Mouse (Mus musculus) liver, embryonic 16.5 days (tissue): ENCODE measurements around the gene Cblb. TPM values are rescaled to one million over a fixed set of nuclear protein-coding genes. Genes with fewer than 3 reads are reported as not detected.

ENCODE experiments used
- ATAC-seq: fragments of 200-750 bp; cut with Nextera tagmentation; 2 replicates; pipeline ENCODE4 v1.8.0; 2017; ENCODE audit warnings: low read depth, mild to moderate bottlenecking, moderate number of reproducible peaks, moderate library complexity
- H3K27ac ChIP-seq: fragments of 300-500 bp; sonication (generic); 2 replicates; pipeline ENCODE4 v1.5.1; 2014; ENCODE audit warnings: mild to moderate bottlenecking, low read length
- H3K27me3 ChIP-seq: fragments of 300-500 bp; sonication (generic); 2 replicates; pipeline ENCODE4 v1.6.1; 2014; ENCODE audit warnings: low read depth, low read length, mixed read lengths; ENCODE audit not compliant: control insufficient read depth, insufficient read depth
- H3K36me3 ChIP-seq: fragments of 300-500 bp; sonication (generic); 2 replicates; pipeline ENCODE4 v1.6.1; 2014; ENCODE audit warnings: mild to moderate bottlenecking; ENCODE audit not compliant: control insufficient read depth, insufficient read depth
- H3K4me1 ChIP-seq: fragments of 300-500 bp; sonication (generic); 2 replicates; pipeline ENCODE4 v1.6.1; 2014; ENCODE audit warnings: low read depth, low read length, mixed read lengths; ENCODE audit not compliant: control insufficient read depth
- H3K4me2 ChIP-seq: fragments of 300-500 bp; sonication (generic); 2 replicates; pipeline ENCODE4 v1.6.1; 2014; ENCODE audit warnings: low read depth, low read length, mixed read lengths
- H3K4me3 ChIP-seq: fragments of 300-500 bp; sonication (generic); 2 replicates; pipeline ENCODE4 v1.5.1; 2014; ENCODE audit warnings: low read depth, mild to moderate bottlenecking, low read length
- H3K9ac ChIP-seq: fragments of 300-500 bp; sonication (generic); 2 replicates; pipeline ENCODE4 v1.6.1; 2014; ENCODE audit warnings: low read depth, low read length
- H3K9me3 ChIP-seq: fragments of 300-500 bp; sonication (generic); replicated peaks from 2 replicates; pipeline ENCODE4 v1.6.1; 2016; ENCODE audit warnings: low read length; ENCODE audit not compliant: control insufficient read depth
- WGBS: fragments of 180-500 bp; shearing (Covaris S2); extraction: QIAGEN DNeasy Blood & Tissue Kit; methylation state at CpG from one replicate; pipeline ENCODE4 v1.1.7; 2014; ENCODE audit not compliant: insufficient replicate concordance; 5-methylcytosine and 5-hydroxymethylcytosine counted together
- polyA plus RNA-seq: library from polyadenylated mRNA; unstranded; fragments of >200 nt; fragmentation: Nextera tagmentation; extraction: Ambion mirVana; gene quantifications from 2 replicates; pipeline ENCODE4 v1.2.1, GENCODE M21; 2015

Cblb gene
- polyA plus RNA-seq, 1 experiment from 2014 or later = 2.6 TPM

GRCm38 (mm10) chr16:52219069-52219468 is 188.0 kb downstream of the Cblb start:
- 16% methylated on average over 2 of the region's 2 CpGs for WGBS
- Histone ChIP-seq H3K4me3 (no peak overlapping the region), H3K27ac (no peak overlapping the region), H3K4me2 (no peak overlapping the region), H3K9ac (no peak overlapping the region), H3K9me3 (no peaks in the 10 kb centered on the region), H3K4me1 (no peaks in the 10 kb centered on the region), H3K36me3 (no peaks in the 10 kb centered on the region), H3K27me3 (no peaks in the 10 kb centered on the region)
- ATAC-seq = no peak

GRCm38 (mm10) chr16:52222896-52223295 is 191.9 kb downstream of the Cblb start:
- H3K4me3 ChIP-seq = no peak overlapping the region
- H3K27me3 ChIP-seq = no peaks in the 10 kb centered on the region
- H3K4me1 ChIP-seq = no peaks in the 10 kb centered on the region
- no peak for ATAC-seq
- no peak overlapping the region for H3K27ac ChIP-seq
- no peaks in the 10 kb centered on the region for H3K9me3 ChIP-seq
- H3K9ac ChIP-seq = no peak overlapping the region
- H3K4me2 ChIP-seq = no peak overlapping the region
- no peaks in the 10 kb centered on the region for H3K36me3 ChIP-seq
- 49% methylated on average over 4 of the region's 4 CpGs for WGBS

- Histone ChIP-seq H3K4me3 (no peak overlapping the region), H3K27me3 (no peaks in the 10 kb centered on the region), H3K4me1 (no peaks in the 10 kb centered on the region), H3K27ac (no peak overlapping the region), H3K9me3 (no peaks in the 10 kb centered on the region), H3K36me3 (no peaks in the 10 kb centered on the region), H3K9ac (no peak overlapping the region), H3K4me2 (no peak overlapping the region)
- WGBS = 60% methylated on average over 7 of the region's 7 CpGs
- no peak for ATAC-seq
Measured at GRCm38 (mm10) chr16:52229446-52229845, 198.4 kb downstream of the Cblb start.

- Histone ChIP-seq H3K4me3 (no peak overlapping the region), H3K9ac (no peak overlapping the region), H3K27ac (no peak overlapping the region), H3K4me2 (no peak overlapping the region), H3K36me3 (no peaks in the 10 kb centered on the region), H3K4me1 (no peaks in the 10 kb centered on the region), H3K27me3 (no peaks in the 10 kb centered on the region), H3K9me3 (no peaks in the 10 kb centered on the region)
- WGBS = 38% methylated on average over 2 of the region's 2 CpGs
- no peak for ATAC-seq
Measured at GRCm38 (mm10) chr16:52229930-52230329, 198.9 kb downstream of the Cblb start.

GRCm38 (mm10) chr16:52242144-52242543 is 211.1 kb downstream of the Cblb start:
- H3K4me3 ChIP-seq = no peak overlapping the region
- no peak overlapping the region for H3K9ac ChIP-seq
- H3K4me1 ChIP-seq = no peaks in the 10 kb centered on the region
- 58% methylated on average over 2 of the region's 2 CpGs for WGBS
- no peak overlapping the region for H3K4me2 ChIP-seq
- peak; percentile 30; the same call in 1 of the 2 replicates for ATAC-seq
- H3K9me3 ChIP-seq = no peaks in the 10 kb centered on the region
- no peak overlapping the region for H3K27ac ChIP-seq
- no peaks in the 10 kb centered on the region for H3K36me3 ChIP-seq
- no peaks in the 10 kb centered on the region for H3K27me3 ChIP-seq

GRCm38 (mm10) chr16:52243421-52243973 is 212.5 kb downstream of the Cblb start:
- no peak overlapping the region for H3K4me3 ChIP-seq
- no peak for ATAC-seq
- no peaks in the 10 kb centered on the region for H3K27me3 ChIP-seq
- no peak overlapping the region for H3K27ac ChIP-seq
- 56% methylated on average over 4 of the region's 4 CpGs for WGBS
- no peaks in the 10 kb centered on the region for H3K36me3 ChIP-seq
- H3K4me1 ChIP-seq = no peaks in the 10 kb centered on the region
- H3K4me2 ChIP-seq = no peak overlapping the region
- no peak overlapping the region for H3K9ac ChIP-seq
- no peaks in the 10 kb centered on the region for H3K9me3 ChIP-seq

- H3K36me3 ChIP-seq = no peaks in the 10 kb centered on the region
- H3K9ac ChIP-seq = no peak overlapping the region
- H3K4me1 ChIP-seq = no peaks in the 10 kb centered on the region
- no peak for ATAC-seq
- no peak overlapping the region for H3K4me2 ChIP-seq
- 65% methylated on average over 4 of the region's 4 CpGs for WGBS
- H3K27ac ChIP-seq = no peak overlapping the region
- no peaks in the 10 kb centered on the region for H3K9me3 ChIP-seq
- H3K4me3 ChIP-seq = no peak overlapping the region
- H3K27me3 ChIP-seq = no peaks in the 10 kb centered on the region
Measured at GRCm38 (mm10) chr16:52250196-52250595, 219.2 kb downstream of the Cblb start.

- Histone ChIP-seq H3K9me3 (no peaks in the 10 kb centered on the region), H3K36me3 (no peaks in the 10 kb centered on the region), H3K9ac (no peak overlapping the region), H3K27me3 (no peaks in the 10 kb centered on the region), H3K27ac (no peak overlapping the region), H3K4me3 (no peak overlapping the region), H3K4me2 (no peak overlapping the region), H3K4me1 (no peaks in the 10 kb centered on the region)
- WGBS = 70% methylated on average over 4 of the region's 4 CpGs
- no peak for ATAC-seq
Measured at GRCm38 (mm10) chr16:52250935-52251334, 219.9 kb downstream of the Cblb start.
